Mouse (Mus musculus) mature B cell (primary cell): Measurements from ENCODE around the gene Scyl1.

Source experiments
- in situ Hi-C: fragments of 300-500 bp; cut with MboI; formaldehyde crosslinking; loops from 2 replicates; pipeline ENCODE4 v1.14.3; 2019

The Scyl1 gene

GRCm38 (mm10) chr19:5716955-5717354 is 54.3 kb downstream of the Scyl1 start:
- in situ Hi-C loops, result no loop called here

GRCm38 (mm10) chr19:5715793-5716688 is 55.2 kb downstream of the Scyl1 start:
- in situ Hi-C loops, result no loop called here

GRCm38 (mm10) chr19:5713730-5714129 is 57.5 kb downstream of the Scyl1 start:
- in situ Hi-C loops, result no loop called here

- in situ Hi-C loops, result no loop called here
Observed at GRCm38 (mm10) chr19:5713255-5713654, 58.0 kb downstream of the Scyl1 start.

GRCm38 (mm10) chr19:5711907-5712460 is 59.2 kb downstream of the Scyl1 start:
- in situ Hi-C loops, result no loop called here

- in situ Hi-C loops, result no loop called here
Observed at GRCm38 (mm10) chr19:5711218-5711617, 60.0 kb downstream of the Scyl1 start.

GRCm38 (mm10) chr19:5710581-5710980 is 60.6 kb downstream of the Scyl1 start:
- in situ Hi-C loops, result no loop called here

GRCm38 (mm10) chr19:5710068-5710467 is 61.2 kb downstream of the Scyl1 start:
- in situ Hi-C loops, result no loop called here
